In the genomic region with DNA sequence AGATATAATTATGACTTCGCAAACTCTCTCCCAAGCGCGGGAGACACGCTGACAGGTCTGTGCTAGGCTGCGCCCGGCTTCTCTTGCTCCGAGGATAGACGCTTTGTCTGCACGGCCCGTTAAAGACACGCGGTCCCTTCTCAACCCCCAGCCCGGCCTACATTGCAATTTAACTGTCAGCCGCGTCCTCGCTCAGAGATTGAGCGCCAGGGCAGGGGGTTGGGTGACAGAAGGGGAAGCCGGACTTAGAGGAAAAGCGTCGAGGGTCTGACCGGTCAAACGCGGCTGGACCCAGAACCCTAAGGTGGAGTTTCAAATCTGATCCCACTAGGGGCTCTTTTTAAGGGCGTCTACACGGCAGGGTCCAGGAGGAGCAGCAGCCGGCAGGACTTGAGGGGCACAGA, we compare ENCODE assay signal across 8 mouse cellular contexts. TPM values are rescaled to one million over a fixed set of nuclear protein-coding genes. Genes with fewer than 3 reads are reported as not detected.
DNase-seq lines count a peak whose midpoint lies in the region; ATAC-seq and TF ChIP-seq lines count a peak whose summit lies in the region.

No protein-coding gene starts in this region.

- peak overlapping the region; percentile 38 for H3K9ac ChIP-seq in forebrain, embryonic 16.5 days (replicated peaks; ENCODE audit: low read depth, low read length)
- H3K9ac ChIP-seq in liver, embryonic 16.5 days (ENCODE audit: low read depth, low read length) = no peak overlapping the region

- H3K4me1 ChIP-seq in E14TG2a.4 (replicated peaks; ENCODE audit: low read depth, low read length) = peaks cover 60% of the 10 kb centered on the region
- H3K4me1 ChIP-seq in forebrain, embryonic 16.5 days (replicated peaks; ENCODE audit: control insufficient read depth, insufficient read depth, low read length) = peaks cover 35% of the 10 kb centered on the region
- peaks cover 14% of the 10 kb centered on the region; the same call in 1 of the 2 replicates for H3K4me1 ChIP-seq in liver, embryonic 16.5 days (ENCODE audit: control insufficient read depth, low read depth, low read length)

- H3K36me3 ChIP-seq in E14TG2a.4 (ENCODE audit: insufficient read depth, low read length) = no peaks in the 10 kb centered on the region
- H3K36me3 ChIP-seq in forebrain, embryonic 16.5 days (ENCODE audit: control insufficient read depth, insufficient read depth) = no peaks in the 10 kb centered on the region
- H3K36me3 ChIP-seq in liver, embryonic 16.5 days (ENCODE audit: control insufficient read depth, insufficient read depth) = no peaks in the 10 kb centered on the region

- peaks cover 12% of the 10 kb centered on the region for H3K9me3 ChIP-seq in E14TG2a.4 (ENCODE audit: low read length)
- 0 out of 2 replicates have a peak, but pooled peaks cover 2% of the 10 kb centered on the region for H3K9me3 ChIP-seq in forebrain, embryonic 16.5 days (ENCODE audit: control insufficient read depth, low read length)
- H3K9me3 ChIP-seq in liver, embryonic 16.5 days (replicated peaks; ENCODE audit: control insufficient read depth, low read length) = no peaks in the 10 kb centered on the region

- no peak for TF ChIP-seq CTCF in E14TG2a.4 (conservative IDR thresholded peaks at IDR 0.05; ENCODE audit: low read length)

- under 1% methylated on average over 26 of the region's 26 CpGs for WGBS in forebrain, embryonic 16.5 days
- WGBS in liver, embryonic 16.5 days (ENCODE audit: insufficient replicate concordance) = under 1% methylated on average over 26 of the region's 26 CpGs

- peak overlapping the region; percentile 52 for H3K27ac ChIP-seq in forebrain, embryonic 16.5 days (ENCODE audit: low read length)
- no peak overlapping the region for H3K27ac ChIP-seq in liver, embryonic 16.5 days (ENCODE audit: low read length)

- peaks cover 76% of the 10 kb centered on the region for H3K27me3 ChIP-seq in E14TG2a.4 (ENCODE audit: insufficient read depth, low read length)
- H3K27me3 ChIP-seq in forebrain, embryonic 16.5 days (replicated peaks; ENCODE audit: control insufficient read depth, insufficient read depth, low read length) = peaks cover 48% of the 10 kb centered on the region
- peaks cover 69% of the 10 kb centered on the region for H3K27me3 ChIP-seq in liver, embryonic 16.5 days (ENCODE audit: control insufficient read depth, insufficient read depth, low read depth, low read length)

- peak; percentile 34 to 39 for DNase-seq in cerebellum, postnatal 10 days
- DNase-seq in cerebellum, postnatal 36 days = no peak
- no peak for DNase-seq in layer of hippocampus, postnatal 14 days (ENCODE audit: low spot score in 2 of 2)
- no peak for DNase-seq in layer of hippocampus, adult 11-12 months (ENCODE audit: low spot score)

- H3K4me3 ChIP-seq in E14TG2a.4 (replicated peaks; ENCODE audit: low read length) = 0 out of 2 replicates have a peak overlapping the region, but pooled peaks have one; percentile 13
- H3K4me3 ChIP-seq in forebrain, embryonic 16.5 days (replicated peaks; ENCODE audit: low read length) = peak overlapping the region; percentile 21
- H3K4me3 ChIP-seq in liver, embryonic 16.5 days (ENCODE audit: low read depth, low read length) = no peak overlapping the region

- ATAC-seq in forebrain, embryonic 16.5 days = peak; percentile 70
- ATAC-seq in liver, embryonic 16.5 days (ENCODE audit: low read depth) = no peak
- ATAC-seq in inflammation-experienced regulatory T-cells, adult 6 months = no peak

- H3K4me2 ChIP-seq in forebrain, embryonic 16.5 days (ENCODE audit: low read length) = peak overlapping the region; percentile 36
- 0 out of 2 replicates have a peak overlapping the region, but pooled peaks have one; percentile 6 for H3K4me2 ChIP-seq in liver, embryonic 16.5 days (ENCODE audit: low read depth, low read length)

RNA-seq across cellular contexts. Expression of a gene that starts 6.6 kb away (rescaled TPM):
- polyA plus RNA-seq in forebrain, embryonic 16.5 days (2015; fragmentation: Nextera tagmentation; extraction: Ambion mirVana) = not detected in 2 replicates
- polyA plus RNA-seq in liver, embryonic 16.5 days (2015; fragmentation: Nextera tagmentation; extraction: Ambion mirVana) = not detected in 2 replicates
- total RNA-seq in layer of hippocampus, postnatal 14 days (2021) = not detected
- polyA plus RNA-seq in inflammation-experienced regulatory T-cells, adult 6 months (2017; shearing (Covaris generic)) = not detected

RNA-seq across cellular contexts. Expression of a gene that starts 50.3 kb away (rescaled TPM):
- polyA plus RNA-seq in forebrain, embryonic 16.5 days (2015; fragmentation: Nextera tagmentation; extraction: Ambion mirVana) = not detected in 2 replicates
- 0.99 and 1.5 TPM in 2 replicates for polyA plus RNA-seq in liver, embryonic 16.5 days (2015; fragmentation: Nextera tagmentation; extraction: Ambion mirVana)
- not detected for total RNA-seq in layer of hippocampus, postnatal 14 days (2021)
- not detected for polyA plus RNA-seq in inflammation-experienced regulatory T-cells, adult 6 months (2017; shearing (Covaris generic))

RNA-seq across cellular contexts. Expression of a gene that starts 57.6 kb away (rescaled TPM):
- polyA plus RNA-seq in forebrain, embryonic 16.5 days (2015; fragmentation: Nextera tagmentation; extraction: Ambion mirVana) = not detected in 2 replicates
- not detected in 2 replicates for polyA plus RNA-seq in liver, embryonic 16.5 days (2015; fragmentation: Nextera tagmentation; extraction: Ambion mirVana)
- not detected for total RNA-seq in layer of hippocampus, postnatal 14 days (2021)
- polyA plus RNA-seq in inflammation-experienced regulatory T-cells, adult 6 months (2017; shearing (Covaris generic)) = not detected

Comparison
In these comparisons a context has a peak if more than half of its experiments do, and no peak if none do; other contexts are left out.
1. DNase-seq: peak in cerebellum, postnatal 10 days (2 of 2); none in cerebellum, postnatal 36 days (0 of 2), layer of hippocampus, postnatal 14 days (0 of 2) and layer of hippocampus, adult 11-12 months (single experiment).